Mouse (Mus musculus) MN1 (cell line): ENCODE measurements around the gene Kirrel.

Experiments used
- DNase-seq: peaks from one replicate; pipeline ENCODE4 v3.0.0-alpha.2; 2016; ENCODE audit warnings: low spot score

Kirrel gene

GRCm38 (mm10) chr3:87174096-87174768, at the start of gene Kirrel:
Gene Kirrel (minus strand): TSS chr3:87174747.
- no peak for DNase-seq

GRCm38 (mm10) chr3:87223636-87224035, 49.1 kb upstream of the Kirrel start:
- no peak for DNase-seq

- DNase-seq = no peak
Observed at GRCm38 (mm10) chr3:87222346-87222745, 47.8 kb upstream of the Kirrel start.

- DNase-seq = no peak
Observed at GRCm38 (mm10) chr3:87215176-87215575, 40.6 kb upstream of the Kirrel start.

GRCm38 (mm10) chr3:87214221-87214864, 39.8 kb upstream of the Kirrel start:
- DNase-seq = no peak

- DNase-seq = no peak
Observed at GRCm38 (mm10) chr3:87206336-87207075, 32.0 kb upstream of the Kirrel start.

- no peak for DNase-seq
Observed at GRCm38 (mm10) chr3:87196637-87197036, 22.1 kb upstream of the Kirrel start.

GRCm38 (mm10) chr3:87195041-87195440, 20.5 kb upstream of the Kirrel start:
- DNase-seq = no peak

GRCm38 (mm10) chr3:87194591-87194990, 20.0 kb upstream of the Kirrel start:
- DNase-seq = no peak

GRCm38 (mm10) chr3:87193756-87194155, 19.2 kb upstream of the Kirrel start:
- no peak for DNase-seq

- DNase-seq = no peak
Observed at GRCm38 (mm10) chr3:87193352-87193751, 18.8 kb upstream of the Kirrel start.

- no peak for DNase-seq
Observed at GRCm38 (mm10) chr3:87176687-87177086, 2.1 kb upstream of the Kirrel start.

GRCm38 (mm10) chr3:87175438-87175815, 880 bp upstream of the Kirrel start:
- no peak for DNase-seq

- DNase-seq = no peak
Observed at GRCm38 (mm10) chr3:87174769-87175437, 356 bp upstream of the Kirrel start.

GRCm38 (mm10) chr3:87173486-87174085, 961 bp downstream of the Kirrel start:
- DNase-seq = no peak

GRCm38 (mm10) chr3:87173103-87173444, 1.5 kb downstream of the Kirrel start:
- DNase-seq = no peak

GRCm38 (mm10) chr3:87172351-87173102, 2.0 kb downstream of the Kirrel start:
- no peak for DNase-seq

- DNase-seq = no peak
Observed at GRCm38 (mm10) chr3:87171201-87172100, 3.1 kb downstream of the Kirrel start.

- no peak for DNase-seq
Observed at GRCm38 (mm10) chr3:87169402-87170015, 5.0 kb downstream of the Kirrel start.

- DNase-seq = no peak
Observed at GRCm38 (mm10) chr3:87168756-87169155, 5.8 kb downstream of the Kirrel start.
